Mouse (Mus musculus): ENCODE measurements around the gene Myod1.

Myod1 gene

GRCm38 (mm10) chr7:46393116-46393515 is 16.8 kb downstream of the Myod1 start:
- peak; percentile 86 for DNase-seq

- DNase-seq, result no peak
Observed at GRCm38 (mm10) chr7:46393718-46394511, 17.6 kb downstream of the Myod1 start.

DNA sequence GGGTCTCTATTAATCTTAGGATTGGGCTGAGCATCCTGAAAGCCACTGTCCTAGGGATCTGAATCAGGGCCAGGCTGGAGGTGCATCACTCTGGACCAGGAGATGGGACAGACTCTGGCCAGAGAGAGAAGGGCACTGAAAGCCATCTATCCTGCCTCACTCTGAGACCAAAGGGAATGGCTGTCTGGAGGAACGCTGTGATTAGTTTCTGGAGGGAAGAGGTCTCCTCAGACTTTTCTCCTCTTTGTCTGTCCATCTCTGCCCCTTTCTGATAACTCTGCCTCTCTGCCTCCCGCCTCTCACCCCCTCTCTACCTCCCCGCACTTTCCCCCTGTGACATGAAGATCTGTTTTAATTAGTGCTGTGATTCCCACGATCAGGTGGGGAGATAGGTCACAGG is 18.7 kb downstream of the Myod1 start:
- DNase-seq, result no peak

- no peak for DNase-seq
Observed at GRCm38 (mm10) chr7:46395571-46395970, 19.3 kb downstream of the Myod1 start.

GRCm38 (mm10) chr7:46396231-46396927 is 20.1 kb downstream of the Myod1 start, which contains the start of gene Kcnc1:
TSS of gene Kcnc1 (plus strand) at chr7:46396497.
- DNase-seq, result peak; percentile 92

DNA sequence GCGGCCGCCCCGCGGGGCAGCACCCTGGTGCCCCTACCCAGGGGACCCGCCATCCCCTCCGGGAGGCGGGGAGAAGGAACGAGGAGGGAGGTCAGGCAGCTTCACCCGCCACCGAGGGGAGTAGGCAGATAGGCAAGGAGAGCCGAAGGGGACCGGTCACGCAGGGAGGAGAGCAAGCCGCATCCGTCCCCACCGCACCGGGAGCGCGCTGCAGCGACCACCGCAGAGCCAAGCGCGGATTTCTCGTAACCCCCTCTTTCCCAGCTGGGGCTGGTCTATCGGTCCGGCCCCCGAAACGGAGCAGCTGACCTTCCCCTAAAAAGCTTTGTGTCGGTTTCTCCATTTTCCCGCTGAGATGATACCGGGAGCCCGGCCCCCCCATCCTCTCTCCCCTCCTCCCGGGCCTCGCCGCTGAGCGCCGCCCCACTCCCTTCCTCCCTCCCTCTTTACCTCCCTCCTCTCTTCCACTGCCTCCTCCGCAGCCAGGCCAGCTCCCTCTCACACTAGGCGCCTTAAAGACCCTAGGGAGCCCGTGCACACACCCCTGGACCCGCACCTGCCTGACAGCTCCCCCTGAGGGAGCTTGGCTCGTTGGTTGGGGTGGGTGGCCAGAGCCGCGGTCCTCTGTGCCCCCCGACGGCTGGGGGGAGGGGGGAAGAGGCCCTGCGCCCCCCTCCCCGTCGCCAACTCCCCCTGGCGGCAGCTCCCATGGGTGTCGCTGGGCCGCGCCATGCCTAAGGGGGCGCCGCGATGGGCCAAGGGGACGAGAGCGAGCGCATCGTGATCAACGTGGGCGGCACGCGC is 20.9 kb downstream of the Myod1 start:
- no peak for DNase-seq

GRCm38 (mm10) chr7:46397732-46398333 is 21.6 kb downstream of the Myod1 start:
- no peak for DNase-seq

DNA sequence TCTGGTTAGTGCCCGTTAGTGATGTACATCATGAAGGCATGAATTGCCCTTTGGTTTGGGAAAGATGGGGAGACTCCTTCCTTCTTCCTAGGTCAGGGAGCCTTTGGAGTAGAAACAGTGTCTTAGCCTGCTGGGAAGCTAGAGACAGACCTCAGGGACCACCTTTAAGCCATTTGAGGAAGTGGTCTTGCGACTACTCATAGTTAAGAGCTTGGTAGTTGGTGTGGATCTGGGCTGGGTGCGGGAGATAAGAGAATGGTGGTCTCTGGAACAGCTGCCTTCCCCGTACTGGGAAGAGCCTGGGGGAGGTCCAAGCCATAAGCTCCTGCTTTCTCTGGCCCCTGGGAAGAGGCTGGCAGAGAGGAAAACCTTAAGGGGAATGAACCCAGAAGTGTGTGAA is 22.3 kb downstream of the Myod1 start:
- no peak for DNase-seq

- no peak for DNase-seq
Observed at GRCm38 (mm10) chr7:46399676-46400075, 23.4 kb downstream of the Myod1 start.

DNA sequence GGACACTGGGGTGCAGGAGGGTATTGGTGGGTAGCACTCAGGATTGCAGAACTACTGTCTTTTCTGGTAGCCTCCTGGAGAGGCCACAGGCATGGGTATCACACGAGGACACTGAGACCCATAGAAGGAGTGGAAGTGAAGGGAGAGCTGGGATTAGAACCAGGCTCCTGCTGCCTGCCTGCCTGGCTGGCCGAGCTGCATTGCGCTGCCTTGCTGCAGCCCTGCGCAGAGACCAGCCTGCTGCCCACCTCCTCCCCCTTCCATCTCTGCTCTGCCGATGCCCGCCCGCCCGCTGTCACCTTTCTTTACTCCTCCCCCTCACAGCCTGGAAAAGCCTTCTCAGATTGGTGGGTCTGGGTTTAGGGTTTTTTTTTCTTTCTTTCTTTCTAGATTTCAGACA is 24.1 kb downstream of the Myod1 start:
- DNase-seq, result no peak

- no peak for DNase-seq
Observed at GRCm38 (mm10) chr7:46401371-46402180, 25.3 kb downstream of the Myod1 start.

DNA sequence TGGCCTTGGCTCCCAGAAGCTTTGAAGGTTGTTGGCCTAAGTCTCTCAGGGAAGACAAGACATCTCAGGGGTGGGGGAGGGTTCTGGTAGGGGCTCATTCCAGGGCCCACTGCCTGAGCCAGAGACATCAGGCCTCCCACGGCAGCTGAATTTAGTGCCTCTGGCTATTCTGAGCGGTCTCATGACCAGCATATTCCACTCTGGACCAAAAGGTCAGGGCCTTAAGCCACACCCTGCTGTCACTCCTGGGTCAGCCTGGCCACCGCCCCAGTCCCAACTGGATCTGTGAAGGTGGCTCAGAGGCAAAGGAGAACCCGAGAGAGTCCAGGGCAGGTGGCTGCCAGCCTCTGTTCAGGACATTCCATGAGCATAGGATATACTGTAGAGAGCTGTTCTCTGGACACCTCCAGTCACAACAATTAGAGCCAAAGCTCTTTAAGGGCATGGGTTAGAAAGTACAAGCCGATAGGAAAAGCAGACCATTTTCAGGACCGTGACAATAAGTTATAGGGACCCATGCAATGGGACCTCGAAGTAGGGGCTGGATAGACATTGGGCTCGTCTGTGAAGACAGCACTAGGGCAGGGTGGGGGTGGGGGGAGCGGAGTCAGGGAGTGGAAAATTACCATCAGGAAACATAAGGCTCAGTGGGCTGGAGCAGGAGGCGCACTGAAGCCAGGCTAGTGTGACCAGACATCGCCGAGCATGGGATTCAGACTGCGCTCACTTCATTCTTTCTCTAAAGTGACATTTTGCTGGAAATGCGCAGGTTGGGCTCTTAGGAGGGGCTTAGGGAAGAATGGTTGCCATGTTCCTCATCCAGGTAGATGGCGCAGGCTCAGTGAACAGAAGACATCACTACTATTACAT is 27.6 kb downstream of the Myod1 start:
- DNase-seq, result no peak

GRCm38 (mm10) chr7:46404756-46405155 is 28.5 kb downstream of the Myod1 start:
- DNase-seq, result no peak

- DNase-seq, result no peak
Observed at GRCm38 (mm10) chr7:46408606-46409005, 32.3 kb downstream of the Myod1 start.

- DNase-seq, result no peak
Observed at GRCm38 (mm10) chr7:46409204-46409789, 33.0 kb downstream of the Myod1 start.

GRCm38 (mm10) chr7:46410727-46411126 is 34.5 kb downstream of the Myod1 start:
- no peak for DNase-seq

DNA sequence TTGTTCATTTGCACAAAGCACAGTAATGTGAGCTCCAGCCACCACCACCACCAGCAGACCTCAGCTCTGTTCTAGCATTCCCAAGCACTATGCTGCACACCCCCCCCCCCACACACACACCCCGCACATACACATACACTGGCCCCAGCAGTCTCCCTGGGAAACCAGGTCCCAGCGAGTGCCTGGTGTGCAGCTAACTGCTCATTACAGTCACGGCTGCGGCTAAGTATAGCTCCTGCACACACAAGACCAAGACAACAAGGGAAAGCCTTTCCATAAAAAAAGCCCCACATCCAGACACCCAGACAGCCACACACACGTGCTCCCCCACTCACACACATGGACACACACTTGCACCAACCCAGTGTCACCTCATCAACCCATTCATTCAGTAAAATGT is 36.5 kb downstream of the Myod1 start:
- no peak for DNase-seq

DNA sequence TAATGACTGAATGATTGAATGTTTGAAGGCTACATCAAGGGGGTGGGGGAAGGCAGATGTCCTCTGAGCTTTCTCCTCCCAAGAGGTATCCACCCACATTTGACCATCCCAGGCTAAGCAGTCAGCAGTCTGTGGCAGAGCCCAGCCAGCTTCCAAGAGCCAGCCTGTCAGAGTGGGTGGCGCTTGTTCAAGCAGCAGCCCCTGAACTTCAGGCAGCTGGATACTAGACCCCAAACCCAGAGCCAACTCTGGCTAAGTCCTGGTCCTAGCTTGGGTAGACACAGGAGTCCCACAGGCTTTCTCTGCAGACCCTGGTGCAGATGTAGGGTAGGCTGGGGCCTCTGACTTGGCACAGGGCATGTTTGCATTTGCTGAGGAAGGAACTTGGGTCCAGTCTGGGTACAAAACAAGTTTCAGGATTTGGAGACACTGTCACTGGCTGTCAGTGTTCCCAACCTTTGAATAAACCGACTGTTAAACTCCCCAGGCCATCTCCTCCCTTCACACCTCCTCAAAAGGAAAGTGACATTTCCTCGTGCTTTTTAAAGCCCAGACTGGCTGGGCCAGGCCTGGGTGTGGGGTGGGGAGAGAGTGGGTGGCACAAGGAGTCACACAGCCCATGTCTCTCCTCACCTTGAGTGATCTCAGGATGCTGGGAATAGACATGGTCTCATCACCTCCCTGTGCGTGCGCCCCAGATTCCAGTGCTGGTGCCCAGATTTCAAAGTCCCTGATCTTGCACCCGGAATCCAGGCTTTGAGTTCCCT is 37.9 kb downstream of the Myod1 start:
- no peak for DNase-seq

GRCm38 (mm10) chr7:46415818-46416425 is 39.6 kb downstream of the Myod1 start:
- DNase-seq, result no peak
